Mouse (Mus musculus) lung, adult 2 months (tissue): ENCODE data around the gene Rfk.

Experiments used
- CTCF ChIP-seq: fragments of 200-500 bp; IDR thresholded peaks from 2 replicates; pipeline ENCODE4 v1.5.1; 2011; ENCODE audit warnings: mild to moderate bottlenecking, low read length, control low read depth; ENCODE audit not compliant: insufficient read depth
- POLR2A ChIP-seq: fragments of 200-500 bp; IDR thresholded peaks from 2 replicates; pipeline ENCODE4 v1.6.1; 2011; ENCODE audit warnings: low read depth, mild to moderate bottlenecking, control low read depth, low read length, borderline replicate concordance; ENCODE audit errors: extremely low read depth

DNA sequence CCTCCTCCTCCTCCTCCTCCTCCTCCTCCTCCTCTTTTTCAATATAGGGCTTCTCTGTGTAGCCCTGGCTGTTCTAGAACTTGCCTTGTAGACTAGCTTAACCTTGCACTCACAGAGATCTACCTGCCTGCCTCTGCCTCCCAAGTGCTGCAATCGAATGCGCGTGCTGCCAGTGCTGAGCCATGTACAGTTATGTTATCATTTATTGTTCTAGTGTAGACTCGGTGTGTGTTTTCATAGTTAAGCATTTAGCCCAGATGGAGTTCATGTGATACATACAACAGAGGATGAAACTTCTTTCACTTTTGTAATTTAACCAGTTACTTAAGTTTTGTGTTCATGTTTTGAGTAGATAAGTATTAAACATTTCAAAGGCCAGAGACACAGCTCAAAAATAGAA is 8.8 kb upstream of the Rfk start:
- TF ChIP-seq CTCF, result no peak
- TF ChIP-seq POLR2A, result no peak
